Mouse (Mus musculus) skeletal muscle tissue, adult 2 months (tissue): Measurements from ENCODE around the gene Mgat4d.
"Not testable (repeated sequence)": the region's sequence is repeated elsewhere in the genome, so short reads cannot be mapped to it uniquely, and the experiment has no call there.

Experiments
- DNase-seq: peaks from one replicate; pipeline ENCODE4 v3.0.0-alpha.2; 2012; ENCODE audit warnings: low read depth, low spot score

Mgat4d gene

GRCm38 (mm10) chr8:83390006-83390701 lies 41.9 kb downstream of the Mgat4d start:
- DNase-seq: no peak

GRCm38 (mm10) chr8:83392521-83392920 lies 44.2 kb downstream of the Mgat4d start:
- DNase-seq: no peak

- no peak for DNase-seq
Measured at GRCm38 (mm10) chr8:83394325-83394724, 46.1 kb downstream of the Mgat4d start.

GRCm38 (mm10) chr8:83396680-83397079 lies 48.4 kb downstream of the Mgat4d start:
- DNase-seq: no peak

- no peak for DNase-seq
Measured at GRCm38 (mm10) chr8:83397726-83398125, 49.5 kb downstream of the Mgat4d start.

- no peak for DNase-seq
Measured at GRCm38 (mm10) chr8:83405548-83405947, 57.3 kb downstream of the Mgat4d start.

- DNase-seq: no peak
Measured at GRCm38 (mm10) chr8:83406836-83407235, 58.6 kb downstream of the Mgat4d start.

- no peak for DNase-seq
Measured at GRCm38 (mm10) chr8:83408496-83408895, 60.2 kb downstream of the Mgat4d start.

- no peak for DNase-seq
Measured at GRCm38 (mm10) chr8:83416878-83417277, 68.6 kb downstream of the Mgat4d start.

- DNase-seq: no peak
Measured at GRCm38 (mm10) chr8:83417970-83418369, 69.7 kb downstream of the Mgat4d start.

GRCm38 (mm10) chr8:83418805-83419516 lies 70.7 kb downstream of the Mgat4d start:
- no peak for DNase-seq

- DNase-seq: no peak
Measured at GRCm38 (mm10) chr8:83421354-83421753, 73.1 kb downstream of the Mgat4d start.

- DNase-seq: no peak
Measured at GRCm38 (mm10) chr8:83423032-83423825, 75.0 kb downstream of the Mgat4d start.

GRCm38 (mm10) chr8:83425202-83425601 lies 76.9 kb downstream of the Mgat4d start:
- DNase-seq: no peak

GRCm38 (mm10) chr8:83426104-83426759 lies 78.0 kb downstream of the Mgat4d start:
- DNase-seq: no peak

- no peak for DNase-seq
Measured at GRCm38 (mm10) chr8:83426949-83427348, 78.7 kb downstream of the Mgat4d start.

GRCm38 (mm10) chr8:83428621-83429020 lies 80.3 kb downstream of the Mgat4d start:
- DNase-seq: not testable (repeated sequence)

GRCm38 (mm10) chr8:83429071-83429524 lies 80.8 kb downstream of the Mgat4d start:
- no peak for DNase-seq
